Mouse (Mus musculus): Measurements from ENCODE around the gene Tsga10ip.

Tsga10ip gene

GRCm38 (mm10) chr19:5402293-5402692 lies at the start of gene Tsga10ip:
TSS of gene Tsga10ip (minus strand) at chr19:5402526.
- DNase-seq, result no peak

GRCm38 (mm10) chr19:5451766-5452165 lies 49.4 kb upstream of the Tsga10ip start:
- DNase-seq, result no peak

- DNase-seq, result no peak
Measured at GRCm38 (mm10) chr19:5449673-5450072, 47.3 kb upstream of the Tsga10ip start.

- no peak for DNase-seq
Measured at GRCm38 (mm10) chr19:5448354-5449150, 46.2 kb upstream of the Tsga10ip start.

- peak; percentile 75 for DNase-seq
Measured at GRCm38 (mm10) chr19:5447515-5448353, 45.4 kb upstream of the Tsga10ip start, which contains the start of gene Fosl1. TSS of gene Fosl1 (plus strand) at chr19:5447547.

GRCm38 (mm10) chr19:5445747-5446146 lies 43.4 kb upstream of the Tsga10ip start:
- no peak for DNase-seq

GRCm38 (mm10) chr19:5444954-5445353 lies 42.6 kb upstream of the Tsga10ip start:
- no peak for DNase-seq

GRCm38 (mm10) chr19:5444371-5444908 lies 42.1 kb upstream of the Tsga10ip start:
- DNase-seq, result no peak

- DNase-seq, result no peak
Measured at GRCm38 (mm10) chr19:5433951-5434350, 31.6 kb upstream of the Tsga10ip start.

GRCm38 (mm10) chr19:5432992-5433852 lies 30.9 kb upstream of the Tsga10ip start:
- DNase-seq, result peak; percentile 64

- DNase-seq, result no peak
Measured at GRCm38 (mm10) chr19:5431911-5432464, 29.7 kb upstream of the Tsga10ip start.

- DNase-seq, result no peak
Measured at GRCm38 (mm10) chr19:5430408-5430807, 28.1 kb upstream of the Tsga10ip start.

GRCm38 (mm10) chr19:5429806-5430205 lies 27.5 kb upstream of the Tsga10ip start:
- DNase-seq, result no peak

GRCm38 (mm10) chr19:5429219-5429618 lies 26.9 kb upstream of the Tsga10ip start:
- no peak for DNase-seq

- DNase-seq, result no peak
Measured at GRCm38 (mm10) chr19:5428083-5428482, 25.8 kb upstream of the Tsga10ip start.

- no peak for DNase-seq
Measured at GRCm38 (mm10) chr19:5426640-5427290, 24.4 kb upstream of the Tsga10ip start.

- DNase-seq, result no peak
Measured at GRCm38 (mm10) chr19:5425906-5426565, 23.7 kb upstream of the Tsga10ip start.

- peak; percentile 97 for DNase-seq
Measured at GRCm38 (mm10) chr19:5424782-5425741, 22.7 kb upstream of the Tsga10ip start, which contains the start of the genes Drap1 and AI837181. TSS of gene Drap1 (minus strand) at chr19:5424979. TSS of gene AI837181 (plus strand) at chr19:5425144.

GRCm38 (mm10) chr19:5424092-5424781 lies 21.9 kb upstream of the Tsga10ip start:
- DNase-seq, result peak; percentile 77
